Mouse (Mus musculus): ENCODE data around the gene Ctc1. TPM values are rescaled to one million over a fixed set of nuclear protein-coding genes. Genes with fewer than 3 reads are reported as not detected.

The Ctc1 gene
- polyA plus RNA-seq, 1 experiment = 35.0 TPM

DNA sequence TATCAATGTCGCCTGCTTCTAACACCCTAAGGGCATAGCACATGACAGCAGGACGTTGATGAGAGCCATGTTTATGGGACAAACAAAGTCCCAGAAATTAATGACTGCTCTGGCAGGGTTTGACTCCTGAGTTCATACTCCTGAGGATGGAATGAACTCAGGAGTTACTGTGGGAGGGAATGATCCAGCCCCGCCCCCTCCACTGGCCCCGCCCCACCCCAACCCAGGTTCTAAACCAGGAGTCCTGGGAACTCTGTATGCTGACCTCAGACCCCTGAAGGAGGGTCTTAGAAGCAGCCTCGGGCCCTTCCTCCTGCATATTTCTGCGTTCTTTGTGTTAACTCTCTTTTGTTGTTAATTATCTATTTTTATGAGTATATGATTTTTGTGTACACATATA, 69.9 kb downstream of the Ctc1 start:
- peaks cover 6% of the 10 kb centered on the region for H3K36me3 ChIP-seq (ENCODE audit: control insufficient read depth, insufficient read depth)
- H3K79me3 ChIP-seq (ENCODE audit: low read depth) = peaks cover 16% of the 10 kb centered on the region
- TF ChIP-seq MYOD1 (IDR thresholded peaks at IDR 0.05; ENCODE audit: control insufficient read depth, insufficient read length, low read depth) = no peak
- no peak for TF ChIP-seq CEBPB (IDR thresholded peaks at IDR 0.05; ENCODE audit: low read depth)
- TF ChIP-seq USF1 (IDR thresholded peaks at IDR 0.05; ENCODE audit: low read depth) = no peak
- H3K27me3 ChIP-seq (ENCODE audit: control insufficient read depth, insufficient read depth, insufficient read length) = no peaks in the 10 kb centered on the region
- peaks cover 22% of the 10 kb centered on the region for H3K79me2 ChIP-seq (ENCODE audit: control insufficient read depth, insufficient read depth)
- no peak overlapping the region for H3K4me3 ChIP-seq (ENCODE audit: insufficient read depth, poor library complexity, severe bottlenecking)
- H3ac ChIP-seq (ENCODE audit: control insufficient read depth, insufficient read length, low read depth) = no peak overlapping the region

Small RNA genes within 50 kb of the gene (microRNA-seq; reads per million reads assigned to microRNA genes)
- 3.7 reads per million, percentile 48 among the genes with 10 or more reads in this experiment for gene Mir3062 (ENCODE audit: borderline microRNAs expressed)

Other genes with a start within 250 kb of the Ctc1 start
- gene Ndel1, start 144.1 kb upstream of the Ctc1 start, polyA plus RNA-seq (2012; fragmentation: generic; extraction: Trizol) = 27.9 TPM
- gene Rnf222, start 127.4 kb upstream of the Ctc1 start, polyA plus RNA-seq (2012; fragmentation: generic; extraction: Trizol) = not detected
- 625 TPM for gene Rpl26, start 114.3 kb upstream of the Ctc1 start, polyA plus RNA-seq (2012; fragmentation: generic; extraction: Trizol)
- not detected for gene Odf4, start 88.8 kb upstream of the Ctc1 start, polyA plus RNA-seq (2012; fragmentation: generic; extraction: Trizol)
- 0.25 TPM for gene Arhgef15, start 58.4 kb upstream of the Ctc1 start, polyA plus RNA-seq (2012; fragmentation: generic; extraction: Trizol)
- 0.88 TPM for gene Slc25a35, start 47.8 kb upstream of the Ctc1 start, polyA plus RNA-seq (2012; fragmentation: generic; extraction: Trizol)
- gene Rangrf, start 40.7 kb upstream of the Ctc1 start, polyA plus RNA-seq (2012; fragmentation: generic; extraction: Trizol) = 76.2 TPM
- 22.2 TPM for gene Pfas, start 7.5 kb upstream of the Ctc1 start, polyA plus RNA-seq (2012; fragmentation: generic; extraction: Trizol)
- 76.6 TPM for gene Aurkb, start 29.7 kb downstream of the Ctc1 start, polyA plus RNA-seq (2012; fragmentation: generic; extraction: Trizol)
- gene Borcs6, start 43.8 kb downstream of the Ctc1 start, polyA plus RNA-seq (2012; fragmentation: generic; extraction: Trizol) = 14.3 TPM
- 41.9 TPM for gene Tmem107, start 54.9 kb downstream of the Ctc1 start, polyA plus RNA-seq (2012; fragmentation: generic; extraction: Trizol)
- 20.9 TPM for gene Vamp2, start 72.6 kb downstream of the Ctc1 start, polyA plus RNA-seq (2012; fragmentation: generic; extraction: Trizol)
- 4.5 TPM for gene Per1, start 79.3 kb downstream of the Ctc1 start, polyA plus RNA-seq (2012; fragmentation: generic; extraction: Trizol)
- gene Hes7, start 104.5 kb downstream of the Ctc1 start, polyA plus RNA-seq (2012; fragmentation: generic; extraction: Trizol) = 0.06 TPM
- gene 9130213A22Rik, start 106.7 kb downstream of the Ctc1 start, polyA plus RNA-seq (2012; fragmentation: generic; extraction: Trizol) = 0.21 TPM
- 0.14 TPM for gene Aloxe3, start 110.0 kb downstream of the Ctc1 start, polyA plus RNA-seq (2012; fragmentation: generic; extraction: Trizol)
- gene Alox12b, start 141.1 kb downstream of the Ctc1 start, polyA plus RNA-seq (2012; fragmentation: generic; extraction: Trizol) = not detected
- gene Alox8, start 181.9 kb downstream of the Ctc1 start, polyA plus RNA-seq (2012; fragmentation: generic; extraction: Trizol) = 0.06 TPM
- not detected for gene Gucy2e, start 221.1 kb downstream of the Ctc1 start, polyA plus RNA-seq (2012; fragmentation: generic; extraction: Trizol)